Mouse (Mus musculus): ENCODE results near the gene Rnf26. TPM values are rescaled to one million over a fixed set of nuclear protein-coding genes. Genes with fewer than 3 reads are reported as not detected.
A peak's percentile ranks its signal among the peaks of the same experiment; 100 is the strongest.

Gene Rnf26
- polyA plus RNA-seq, 1 experiment from 2014 or later, result 32.9 TPM

DNA sequence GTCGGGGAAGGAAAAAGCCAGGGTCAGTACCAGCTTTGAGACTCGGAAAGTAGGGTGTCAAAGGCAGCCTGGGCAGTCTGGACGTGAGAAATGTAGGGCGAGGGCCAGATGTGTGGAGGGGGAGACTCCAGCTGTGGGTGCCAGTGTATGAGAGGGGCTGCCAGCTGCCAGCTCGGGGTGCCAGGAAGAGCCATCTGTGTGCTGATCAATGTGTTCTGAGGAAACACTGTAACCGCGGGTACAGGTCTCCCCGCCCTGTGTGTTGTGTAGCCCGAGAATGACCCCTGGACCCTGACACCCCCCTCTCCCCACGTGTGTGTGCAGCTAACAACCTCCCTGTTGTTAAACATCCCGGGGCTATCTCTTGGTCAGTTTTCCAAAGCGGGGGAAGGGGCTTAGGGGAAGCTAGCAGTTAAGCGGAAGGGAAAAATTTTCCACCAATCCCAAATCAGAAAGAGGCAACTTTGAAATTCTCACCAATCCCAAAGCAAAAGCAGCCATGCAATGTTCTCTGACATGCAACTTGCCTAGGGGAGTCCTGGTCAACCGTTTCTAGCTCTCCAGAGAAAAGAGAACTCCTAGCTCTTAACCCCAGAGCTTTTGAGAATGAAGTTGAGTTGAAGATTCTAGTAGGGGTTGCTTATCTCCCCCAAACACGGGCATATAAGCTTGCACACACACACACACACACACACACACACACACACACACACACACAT is 45.9 kb downstream of the Rnf26 start:
- Histone ChIP-seq H3K27me3 (ENCODE audit: control insufficient read depth, insufficient read depth, low read length) (no peaks in the 10 kb centered on the region), H3K4me1 (ENCODE audit: control insufficient read depth in 2 of 2, insufficient read depth in 2 of 2, low read length in 2 of 2) (peaks cover 29 to 40% of the 10 kb centered on the region in 2 experiments), H3K4me2 (ENCODE audit: low read length) (peak overlapping the region; percentile 93), H3K36me3 (ENCODE audit: control insufficient read depth, insufficient read depth, low read length) (no peaks in the 10 kb centered on the region), H3K9ac (ENCODE audit: low read length) (peak overlapping the region; percentile 76), H3K9me3 (ENCODE audit: control insufficient read depth, low read length) (no peaks in the 10 kb centered on the region), H3K4me3 (ENCODE audit: control insufficient read depth in 1 of 2, insufficient read depth in 1 of 2, low read depth in 1 of 2, low read length in 2 of 2) (peak overlapping the region; percentile 54 to 85), H3K27ac (replicated peaks in 1 of 2; ENCODE audit: control insufficient read depth in 1 of 2, insufficient read depth in 1 of 2, low read depth in 2 of 2, low read length in 2 of 2) (peak overlapping the region; percentile 63 to 75)
- peak; percentile 4; the same call in 1 of the 2 replicates for ATAC-seq (ENCODE audit: insufficient number of reproducible peaks, insufficient read depth, low FRiP score, low read depth)
- WGBS, result 2% methylated on average over 15 of the region's 15 CpGs

DNA sequence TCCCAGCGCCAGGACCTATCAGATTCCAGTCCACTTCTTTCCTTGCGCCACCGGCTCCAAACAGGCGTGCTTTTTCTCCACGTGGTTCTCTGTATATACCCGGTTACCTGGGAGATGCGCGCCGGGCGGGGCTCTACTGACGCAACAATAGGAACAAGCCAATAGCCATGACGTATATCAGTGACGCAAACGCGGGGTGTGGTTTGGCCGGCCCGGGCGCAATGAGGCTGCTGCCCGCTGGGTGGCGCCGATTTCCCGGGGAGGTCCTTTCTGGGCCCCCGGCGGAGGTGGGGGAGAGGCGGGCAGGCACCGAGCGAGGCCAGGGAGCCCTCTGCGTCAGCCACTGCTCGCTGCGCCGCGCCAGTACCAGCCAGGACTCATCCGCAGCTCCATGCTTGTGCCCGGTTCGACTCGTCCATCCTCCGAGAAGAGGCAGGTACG is 46.5 kb downstream of the Rnf26 start, which contains the start of gene Usp2:
TSS of gene Usp2 (plus strand) at position 237 of the 441 bp plus-strand sequence.
- peak; percentile 93 for ATAC-seq (ENCODE audit: insufficient number of reproducible peaks, insufficient read depth, low FRiP score, low read depth)

DNA sequence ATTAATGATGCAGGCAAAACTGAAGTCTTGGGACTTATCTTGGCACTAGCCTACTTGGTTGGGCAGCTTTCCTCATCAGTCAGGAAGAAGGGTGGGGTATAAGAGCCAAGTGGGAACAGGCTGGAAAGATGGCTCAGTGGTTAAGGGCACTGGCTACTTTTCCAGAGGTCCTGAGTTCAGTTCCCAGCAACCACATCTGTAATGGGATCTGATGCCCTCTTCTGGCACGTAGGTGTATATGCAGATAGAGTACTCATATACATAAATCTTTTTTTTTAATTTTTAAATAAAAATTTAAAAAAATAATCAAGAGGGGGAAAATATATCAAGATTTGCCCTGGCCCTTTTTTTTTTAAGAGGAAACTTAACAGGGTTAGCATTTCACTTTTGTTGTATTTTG is 48.1 kb downstream of the Rnf26 start:
- 33% methylated on average over 1 of the region's 1 CpGs for WGBS
- Histone ChIP-seq H3K4me3 (ENCODE audit: control insufficient read depth in 1 of 2, insufficient read depth in 1 of 2, low read depth in 1 of 2, low read length in 2 of 2) (no peak overlapping the region), H3K4me1 (ENCODE audit: control insufficient read depth in 2 of 2, insufficient read depth in 2 of 2, low read length in 2 of 2) (peaks cover 11 to 20% of the 10 kb centered on the region in 2 experiments), H3K9ac (ENCODE audit: low read length) (no peak overlapping the region), H3K9me3 (ENCODE audit: control insufficient read depth, low read length) (no peaks in the 10 kb centered on the region), H3K27me3 (ENCODE audit: control insufficient read depth, insufficient read depth, low read length) (no peaks in the 10 kb centered on the region), H3K27ac (replicated peaks in 1 of 2; ENCODE audit: control insufficient read depth in 1 of 2, insufficient read depth in 1 of 2, low read depth in 2 of 2, low read length in 2 of 2) (no peak overlapping the region), H3K4me2 (ENCODE audit: low read length) (no peak overlapping the region), H3K36me3 (ENCODE audit: control insufficient read depth, insufficient read depth, low read length) (no peaks in the 10 kb centered on the region)
- no peak for ATAC-seq (ENCODE audit: insufficient number of reproducible peaks, insufficient read depth, low FRiP score, low read depth)

More for the DNA sequence above, 46.5 kb downstream of the Rnf26 start, which contains the start of gene Usp2:
- Histone ChIP-seq H3K9ac (ENCODE audit: low read length) (peak within 1 kb of the TSS; percentile 76), H3K27ac (replicated peaks in 1 of 2; ENCODE audit: control insufficient read depth in 1 of 2, insufficient read depth in 1 of 2, low read depth in 2 of 2, low read length in 2 of 2) (peak within 1 kb of the TSS; percentile 63 to 75), H3K36me3 (ENCODE audit: control insufficient read depth, insufficient read depth, low read length) (no peaks in the 10 kb centered on the region), H3K9me3 (ENCODE audit: control insufficient read depth, low read length) (no peaks in the 10 kb centered on the region), H3K27me3 (ENCODE audit: control insufficient read depth, insufficient read depth, low read length) (no peaks in the 10 kb centered on the region), H3K4me1 (ENCODE audit: control insufficient read depth in 2 of 2, insufficient read depth in 2 of 2, low read length in 2 of 2) (peaks cover 23 to 34% of the 10 kb centered on the region in 2 experiments), H3K4me3 (ENCODE audit: control insufficient read depth in 1 of 2, insufficient read depth in 1 of 2, low read depth in 1 of 2, low read length in 2 of 2) (peak within 1 kb of the TSS; percentile 54 to 85), H3K4me2 (ENCODE audit: low read length) (peak within 1 kb of the TSS; percentile 93)
- WGBS, result under 1% methylated on average over 38 of the region's 38 CpGs

DNA sequence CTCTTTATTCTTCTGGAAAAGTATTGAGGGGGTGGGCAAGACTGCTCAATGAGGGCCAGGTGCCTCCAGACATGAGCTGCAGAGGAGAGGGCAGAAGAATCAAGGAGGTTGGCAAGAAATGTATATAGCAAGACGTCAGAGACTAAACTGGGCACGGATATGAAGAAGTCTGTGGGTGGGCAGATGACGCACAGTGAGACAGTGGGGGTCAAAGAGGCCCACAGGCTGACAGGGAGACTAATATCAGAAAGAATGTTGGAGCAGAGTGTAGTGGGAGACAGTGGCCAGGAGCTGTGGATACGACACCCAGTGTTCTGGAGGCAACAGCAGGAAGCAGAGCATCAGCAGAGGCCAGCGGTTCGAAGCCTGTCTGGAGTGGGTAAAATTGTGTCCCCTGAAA is 54.7 kb downstream of the Rnf26 start:
- no peak for ATAC-seq (ENCODE audit: insufficient number of reproducible peaks, insufficient read depth, low FRiP score, low read depth)
- H3K4me2 ChIP-seq (ENCODE audit: low read length), result no peak overlapping the region
- no peak overlapping the region for H3K9ac ChIP-seq (ENCODE audit: low read length)
- WGBS, result 75% methylated on average over 6 of the region's 6 CpGs
- H3K4me3 ChIP-seq (ENCODE audit: control insufficient read depth in 1 of 2, insufficient read depth in 1 of 2, low read depth in 1 of 2, low read length in 2 of 2), result no peak overlapping the region
- no peaks in the 10 kb centered on the region for H3K4me1 ChIP-seq (ENCODE audit: control insufficient read depth in 2 of 2, insufficient read depth in 2 of 2, low read length in 2 of 2)
- no peaks in the 10 kb centered on the region for H3K36me3 ChIP-seq (ENCODE audit: control insufficient read depth, insufficient read depth, low read length)
- H3K27ac ChIP-seq (replicated peaks in 1 of 2; ENCODE audit: control insufficient read depth in 1 of 2, insufficient read depth in 1 of 2, low read depth in 2 of 2, low read length in 2 of 2), result no peak overlapping the region
- no peaks in the 10 kb centered on the region for H3K27me3 ChIP-seq (ENCODE audit: control insufficient read depth, insufficient read depth, low read length)
- H3K9me3 ChIP-seq (ENCODE audit: control insufficient read depth, low read length), result no peaks in the 10 kb centered on the region

DNA sequence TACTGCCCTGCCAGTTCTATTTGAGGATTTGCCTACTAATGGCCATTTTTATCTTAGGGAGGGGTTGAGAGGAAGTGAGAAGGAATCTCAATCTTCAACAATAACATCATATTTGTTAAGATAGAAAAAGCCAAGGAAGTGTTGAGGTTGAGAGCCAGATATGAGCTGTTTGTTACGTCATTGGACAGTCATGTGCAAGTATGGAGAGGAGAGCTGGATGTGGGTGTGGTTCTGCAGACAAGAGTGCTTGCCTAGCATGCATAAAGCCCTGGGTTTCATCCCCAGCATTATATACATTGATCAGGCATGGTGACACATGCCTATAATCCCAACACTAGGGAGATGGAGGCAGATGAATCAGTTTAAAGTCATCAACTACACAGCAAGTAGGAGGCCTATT is 59.4 kb downstream of the Rnf26 start:
- no peak overlapping the region for H3K9ac ChIP-seq (ENCODE audit: low read length)
- no peak overlapping the region for H3K27ac ChIP-seq (replicated peaks in 1 of 2; ENCODE audit: control insufficient read depth in 1 of 2, insufficient read depth in 1 of 2, low read depth in 2 of 2, low read length in 2 of 2)
- no peaks in the 10 kb centered on the region for H3K27me3 ChIP-seq (ENCODE audit: control insufficient read depth, insufficient read depth, low read length)
- no peaks in the 10 kb centered on the region for H3K9me3 ChIP-seq (ENCODE audit: control insufficient read depth, low read length)
- H3K4me2 ChIP-seq (ENCODE audit: low read length), result no peak overlapping the region
- WGBS, result 26% methylated on average over 1 of the region's 1 CpGs
- no peaks in the 10 kb centered on the region for H3K36me3 ChIP-seq (ENCODE audit: control insufficient read depth, insufficient read depth, low read length)
- ATAC-seq (ENCODE audit: insufficient number of reproducible peaks, insufficient read depth, low FRiP score, low read depth), result no peak
- no peaks in the 10 kb centered on the region for H3K4me1 ChIP-seq (ENCODE audit: control insufficient read depth in 2 of 2, insufficient read depth in 2 of 2, low read length in 2 of 2)
- no peak overlapping the region for H3K4me3 ChIP-seq (ENCODE audit: control insufficient read depth in 1 of 2, insufficient read depth in 1 of 2, low read depth in 1 of 2, low read length in 2 of 2)

DNA sequence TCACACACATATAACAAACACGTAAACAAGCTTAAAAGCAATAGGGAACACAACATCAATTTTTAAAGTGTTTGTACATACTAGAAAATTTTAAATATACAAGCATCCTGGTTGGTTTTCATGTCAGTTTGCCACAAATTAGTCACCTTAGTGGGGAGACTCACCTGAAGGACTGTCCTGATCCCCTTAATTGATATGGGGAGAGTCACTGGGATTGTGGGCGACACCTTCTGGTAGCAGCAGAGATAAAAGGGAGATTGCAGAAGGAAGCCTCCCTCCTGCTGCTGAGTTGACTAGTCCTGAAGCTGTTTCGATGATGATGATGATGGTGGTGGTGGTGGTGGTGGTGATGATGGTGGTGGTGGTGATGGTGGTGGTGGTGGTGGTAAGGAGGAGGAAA is 60.5 kb downstream of the Rnf26 start:
- ATAC-seq (ENCODE audit: insufficient number of reproducible peaks, insufficient read depth, low FRiP score, low read depth), result no peak
- H3K9me3 ChIP-seq (ENCODE audit: control insufficient read depth, low read length), result no peaks in the 10 kb centered on the region
- WGBS, result 56% methylated on average over 3 of the region's 3 CpGs
- H3K4me1 ChIP-seq (ENCODE audit: control insufficient read depth in 2 of 2, insufficient read depth in 2 of 2, low read length in 2 of 2), result no peaks in the 10 kb centered on the region
- H3K36me3 ChIP-seq (ENCODE audit: control insufficient read depth, insufficient read depth, low read length), result no peaks in the 10 kb centered on the region
- no peak overlapping the region for H3K27ac ChIP-seq (replicated peaks in 1 of 2; ENCODE audit: control insufficient read depth in 1 of 2, insufficient read depth in 1 of 2, low read depth in 2 of 2, low read length in 2 of 2)
- no peak overlapping the region for H3K4me3 ChIP-seq (ENCODE audit: control insufficient read depth in 1 of 2, insufficient read depth in 1 of 2, low read depth in 1 of 2, low read length in 2 of 2)
- no peak overlapping the region for H3K4me2 ChIP-seq (ENCODE audit: low read length)
- no peak overlapping the region for H3K9ac ChIP-seq (ENCODE audit: low read length)
- no peaks in the 10 kb centered on the region for H3K27me3 ChIP-seq (ENCODE audit: control insufficient read depth, insufficient read depth, low read length)

DNA sequence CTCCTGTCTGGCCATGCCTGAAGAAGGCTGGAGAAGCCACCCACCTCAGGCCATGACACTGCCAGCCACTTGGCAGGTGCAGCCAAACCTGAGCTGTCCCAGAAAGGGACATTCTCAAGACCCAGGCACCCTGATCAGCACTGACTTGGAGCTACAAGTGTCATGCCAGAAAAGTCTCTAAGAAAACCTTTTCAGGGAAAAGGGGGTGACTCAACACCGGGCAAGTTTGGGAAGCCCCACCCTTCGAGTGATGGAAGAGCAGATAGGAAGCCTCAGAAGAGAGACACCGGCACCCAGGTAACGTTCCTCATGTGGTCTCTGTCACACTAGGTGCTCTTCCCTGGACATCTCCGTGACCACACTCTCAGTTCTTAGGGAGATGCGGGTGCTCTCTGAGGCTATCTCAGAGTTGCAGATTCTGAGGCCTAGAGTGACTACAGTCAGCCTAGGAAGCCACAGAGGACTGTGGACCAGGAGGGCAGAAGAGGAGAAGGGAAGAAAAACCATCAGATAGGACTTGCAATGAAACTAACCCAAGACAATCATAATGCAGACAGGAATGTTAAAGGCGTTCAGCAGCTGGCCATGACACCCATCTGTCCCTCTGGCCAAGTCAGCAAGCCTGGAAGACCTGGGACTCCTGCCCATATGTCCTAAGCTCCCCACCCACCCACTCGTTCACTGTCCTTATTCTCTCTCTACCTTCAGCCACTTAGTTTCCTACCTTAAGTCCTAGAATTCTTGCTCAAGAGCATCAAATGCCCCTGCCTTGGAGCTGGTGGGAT is 63.7 kb downstream of the Rnf26 start:
- no peak for ATAC-seq (ENCODE audit: insufficient number of reproducible peaks, insufficient read depth, low FRiP score, low read depth)
- H3K4me1 ChIP-seq (ENCODE audit: control insufficient read depth in 2 of 2, insufficient read depth in 2 of 2, low read length in 2 of 2), result no peaks in the 10 kb centered on the region
- H3K4me3 ChIP-seq (ENCODE audit: control insufficient read depth in 1 of 2, insufficient read depth in 1 of 2, low read depth in 1 of 2, low read length in 2 of 2), result no peak overlapping the region

More for the DNA sequence above, 63.7 kb downstream of the Rnf26 start:
- Histone ChIP-seq H3K27ac (replicated peaks in 1 of 2; ENCODE audit: control insufficient read depth in 1 of 2, insufficient read depth in 1 of 2, low read depth in 2 of 2, low read length in 2 of 2) (no peak overlapping the region), H3K9me3 (ENCODE audit: control insufficient read depth, low read length) (no peaks in the 10 kb centered on the region), H3K4me2 (ENCODE audit: low read length) (no peak overlapping the region), H3K36me3 (ENCODE audit: control insufficient read depth, insufficient read depth, low read length) (no peaks in the 10 kb centered on the region), H3K27me3 (ENCODE audit: control insufficient read depth, insufficient read depth, low read length) (peaks cover 18% of the 10 kb centered on the region), H3K9ac (ENCODE audit: low read length) (no peak overlapping the region)
- WGBS, result 75% methylated on average over 8 of the region's 8 CpGs
